Mouse (Mus musculus): ENCODE results near the gene Gif. TPM values are rescaled to one million over a fixed set of nuclear protein-coding genes. Genes with fewer than 3 reads are reported as not detected.

Gif gene
- polyA plus RNA-seq (2016; fragmentation: Nextera tagmentation; extraction: Ambion mirVana) = not detected in 2 replicates

- no peak within 1 kb of the TSS for H3K4me3 ChIP-seq
- H3K9me3 ChIP-seq (replicated peaks) = no peaks in the 10 kb centered on the region
- H3K36me3 ChIP-seq = no peaks in the 10 kb centered on the region
- 68% methylated on average over 2 of the region's 2 CpGs for WGBS
- no peak within 1 kb of the TSS for H3K27ac ChIP-seq
- no peak for DNase-seq (ENCODE audit: low spot score)
- no peaks in the 10 kb centered on the region for H3K4me1 ChIP-seq
- H3K27me3 ChIP-seq (ENCODE audit: low read depth, poor library complexity, severe bottlenecking) = no peaks in the 10 kb centered on the region
These were observed at the start of gene Gif for GRCm38 (mm10) chr19:11747298-11747697. Gene Gif, plus strand, starts transcription at chr19:11747554.

- Histone ChIP-seq H3K36me3 (no peaks in the 10 kb centered on the region), H3K27ac (no peak overlapping the region), H3K27me3 (ENCODE audit: low read depth, poor library complexity, severe bottlenecking) (no peaks in the 10 kb centered on the region), H3K4me3 (no peak overlapping the region), H3K9me3 (replicated peaks) (no peaks in the 10 kb centered on the region), H3K4me1 (no peaks in the 10 kb centered on the region)
- DNase-seq (ENCODE audit: low spot score) = no peak
- WGBS = 94% methylated on average over 6 of the region's 6 CpGs
These were observed 49.0 kb upstream of the Gif start for GRCm38 (mm10) chr19:11698342-11698741.

- H3K9me3 ChIP-seq (replicated peaks) = no peaks in the 10 kb centered on the region
- no peaks in the 10 kb centered on the region for H3K4me1 ChIP-seq
- H3K27ac ChIP-seq = no peak overlapping the region
- no peak for DNase-seq (ENCODE audit: low spot score)
- no peaks in the 10 kb centered on the region for H3K36me3 ChIP-seq
- H3K27me3 ChIP-seq (ENCODE audit: low read depth, poor library complexity, severe bottlenecking) = no peaks in the 10 kb centered on the region
- 88% methylated on average over 4 of the region's 4 CpGs for WGBS
- no peak overlapping the region for H3K4me3 ChIP-seq
These were observed 34.9 kb upstream of the Gif start for GRCm38 (mm10) chr19:11712451-11712850.

- WGBS = 93% methylated on average over 3 of the region's 3 CpGs
- no peaks in the 10 kb centered on the region for H3K27me3 ChIP-seq (ENCODE audit: low read depth, poor library complexity, severe bottlenecking)
- H3K4me3 ChIP-seq = no peak overlapping the region
These were observed 27.3 kb upstream of the Gif start for GRCm38 (mm10) chr19:11720071-11720470.

GRCm38 (mm10) chr19:11723870-11724269 is 23.5 kb upstream of the Gif start:
- DNase-seq (ENCODE audit: low spot score) = no peak
- Histone ChIP-seq H3K4me3 (no peak overlapping the region), H3K27ac (no peak overlapping the region), H3K27me3 (ENCODE audit: low read depth, poor library complexity, severe bottlenecking) (no peaks in the 10 kb centered on the region), H3K36me3 (no peaks in the 10 kb centered on the region), H3K4me1 (no peaks in the 10 kb centered on the region), H3K9me3 (replicated peaks) (no peaks in the 10 kb centered on the region)
- WGBS = 90% methylated on average over 2 of the region's 2 CpGs

More at GRCm38 (mm10) chr19:11720071-11720470, 27.3 kb upstream of the Gif start:
- no peak for DNase-seq (ENCODE audit: low spot score)
- Histone ChIP-seq H3K27ac (no peak overlapping the region), H3K9me3 (replicated peaks) (no peaks in the 10 kb centered on the region), H3K4me1 (no peaks in the 10 kb centered on the region), H3K36me3 (no peaks in the 10 kb centered on the region)

GRCm38 (mm10) chr19:11724275-11724674 is 23.1 kb upstream of the Gif start:
- H3K4me1 ChIP-seq = no peaks in the 10 kb centered on the region
- no peaks in the 10 kb centered on the region for H3K36me3 ChIP-seq
- no peak overlapping the region for H3K27ac ChIP-seq
- H3K4me3 ChIP-seq = no peak overlapping the region
- WGBS = 86% methylated on average over 6 of the region's 6 CpGs
- DNase-seq (ENCODE audit: low spot score) = no peak
- no peaks in the 10 kb centered on the region for H3K9me3 ChIP-seq (replicated peaks)
- no peaks in the 10 kb centered on the region for H3K27me3 ChIP-seq (ENCODE audit: low read depth, poor library complexity, severe bottlenecking)

- H3K9me3 ChIP-seq (replicated peaks) = no peaks in the 10 kb centered on the region
- DNase-seq (ENCODE audit: low spot score) = no peak
- H3K36me3 ChIP-seq = no peaks in the 10 kb centered on the region
- H3K27ac ChIP-seq = no peak overlapping the region
- 98% methylated on average over 2 of the region's 2 CpGs for WGBS
- H3K4me1 ChIP-seq = no peaks in the 10 kb centered on the region
- H3K4me3 ChIP-seq = no peak overlapping the region
- H3K27me3 ChIP-seq (ENCODE audit: low read depth, poor library complexity, severe bottlenecking) = no peaks in the 10 kb centered on the region
These were observed 21.4 kb upstream of the Gif start for GRCm38 (mm10) chr19:11725915-11726314.

GRCm38 (mm10) chr19:11727304-11727703 is 20.1 kb upstream of the Gif start:
- DNase-seq (ENCODE audit: low spot score) = no peak
- Histone ChIP-seq H3K4me3 (no peak overlapping the region), H3K27ac (no peak overlapping the region), H3K9me3 (replicated peaks) (no peaks in the 10 kb centered on the region), H3K27me3 (ENCODE audit: low read depth, poor library complexity, severe bottlenecking) (no peaks in the 10 kb centered on the region), H3K36me3 (no peaks in the 10 kb centered on the region), H3K4me1 (no peaks in the 10 kb centered on the region)
- 92% methylated on average over 5 of the region's 5 CpGs for WGBS

- Histone ChIP-seq H3K9me3 (replicated peaks) (no peaks in the 10 kb centered on the region), H3K27ac (no peak overlapping the region), H3K27me3 (ENCODE audit: low read depth, poor library complexity, severe bottlenecking) (no peaks in the 10 kb centered on the region), H3K36me3 (no peaks in the 10 kb centered on the region), H3K4me1 (no peaks in the 10 kb centered on the region), H3K4me3 (no peak overlapping the region)
- no peak for DNase-seq (ENCODE audit: low spot score)
- 86% methylated on average over 1 of the region's 1 CpGs for WGBS
These were observed 17.1 kb upstream of the Gif start for GRCm38 (mm10) chr19:11730278-11730677.

GRCm38 (mm10) chr19:11736455-11736854 is 10.9 kb upstream of the Gif start:
- Histone ChIP-seq H3K27me3 (ENCODE audit: low read depth, poor library complexity, severe bottlenecking) (no peaks in the 10 kb centered on the region), H3K4me1 (no peaks in the 10 kb centered on the region), H3K27ac (no peak overlapping the region), H3K36me3 (no peaks in the 10 kb centered on the region), H3K4me3 (no peak overlapping the region), H3K9me3 (replicated peaks) (no peaks in the 10 kb centered on the region)
- WGBS = 49% methylated on average over 1 of the region's 1 CpGs
- DNase-seq (ENCODE audit: low spot score) = no peak

GRCm38 (mm10) chr19:11745680-11746079 is 1.7 kb upstream of the Gif start:
- Histone ChIP-seq H3K4me1 (no peaks in the 10 kb centered on the region), H3K4me3 (no peak overlapping the region), H3K27me3 (ENCODE audit: low read depth, poor library complexity, severe bottlenecking) (no peaks in the 10 kb centered on the region), H3K27ac (no peak overlapping the region), H3K36me3 (no peaks in the 10 kb centered on the region), H3K9me3 (replicated peaks) (no peaks in the 10 kb centered on the region)
- no peak for DNase-seq (ENCODE audit: low spot score)

- H3K4me1 ChIP-seq = no peaks in the 10 kb centered on the region
- no peaks in the 10 kb centered on the region for H3K9me3 ChIP-seq (replicated peaks)
- WGBS = 81% methylated on average over 3 of the region's 3 CpGs
- no peak overlapping the region for H3K4me3 ChIP-seq
- H3K27ac ChIP-seq = no peak overlapping the region
- H3K36me3 ChIP-seq = no peaks in the 10 kb centered on the region
- DNase-seq (ENCODE audit: low spot score) = no peak
- H3K27me3 ChIP-seq (ENCODE audit: low read depth, poor library complexity, severe bottlenecking) = no peaks in the 10 kb centered on the region
These were observed 17.7 kb downstream of the Gif start for GRCm38 (mm10) chr19:11765059-11765458.

GRCm38 (mm10) chr19:11766413-11766812 is 19.1 kb downstream of the Gif start:
- WGBS = 76% methylated on average over 4 of the region's 4 CpGs
- Histone ChIP-seq H3K4me1 (peaks cover 5% of the 10 kb centered on the region; the same call in 1 of the 2 replicates), H3K9me3 (replicated peaks) (no peaks in the 10 kb centered on the region), H3K4me3 (no peak overlapping the region), H3K27ac (no peak overlapping the region), H3K27me3 (ENCODE audit: low read depth, poor library complexity, severe bottlenecking) (no peaks in the 10 kb centered on the region), H3K36me3 (no peaks in the 10 kb centered on the region)
- DNase-seq (ENCODE audit: low spot score) = no peak

GRCm38 (mm10) chr19:11768163-11768562 is 20.8 kb downstream of the Gif start:
- H3K27me3 ChIP-seq (ENCODE audit: low read depth, poor library complexity, severe bottlenecking) = no peaks in the 10 kb centered on the region
- H3K4me3 ChIP-seq = no peak overlapping the region
- WGBS = 16% methylated on average over 3 of the region's 3 CpGs
- DNase-seq (ENCODE audit: low spot score) = no peak
- H3K36me3 ChIP-seq = peaks cover 12% of the 10 kb centered on the region
- peaks cover 5% of the 10 kb centered on the region; the same call in 1 of the 2 replicates for H3K4me1 ChIP-seq
- no peak overlapping the region for H3K27ac ChIP-seq
- no peaks in the 10 kb centered on the region for H3K9me3 ChIP-seq (replicated peaks)
